Mouse (Mus musculus) 3134 (cell line): ENCODE data around the gene Hps4.

ENCODE experiments used
- DNase-seq: peaks from one replicate; pipeline ENCODE4 v3.0.0-alpha.2; 2011; ENCODE audit warnings: low spot score; ENCODE audit not compliant: insufficient read length; ENCODE audit errors: extremely low read depth

Gene Hps4

DNA sequence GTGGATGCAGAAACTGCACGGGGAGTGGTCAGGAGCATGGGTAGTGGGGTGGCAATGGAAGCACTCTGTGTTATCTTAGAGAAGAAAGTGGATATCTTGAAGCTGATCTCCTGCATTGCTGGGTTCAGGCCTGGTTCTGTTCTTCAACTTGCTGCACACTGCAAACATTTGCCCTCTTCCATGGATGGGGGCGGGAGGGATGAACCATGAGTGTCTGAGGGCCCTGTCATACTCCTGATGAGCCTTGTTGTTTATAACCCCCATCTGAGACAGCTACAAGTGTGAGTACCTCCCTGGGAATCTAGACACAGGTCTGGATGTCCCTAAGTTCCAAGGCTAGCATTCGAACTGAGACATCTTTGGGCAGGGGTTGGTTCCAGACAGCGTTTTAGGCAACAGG, 21.5 kb upstream of the Hps4 start:
- DNase-seq, result no peak

DNA sequence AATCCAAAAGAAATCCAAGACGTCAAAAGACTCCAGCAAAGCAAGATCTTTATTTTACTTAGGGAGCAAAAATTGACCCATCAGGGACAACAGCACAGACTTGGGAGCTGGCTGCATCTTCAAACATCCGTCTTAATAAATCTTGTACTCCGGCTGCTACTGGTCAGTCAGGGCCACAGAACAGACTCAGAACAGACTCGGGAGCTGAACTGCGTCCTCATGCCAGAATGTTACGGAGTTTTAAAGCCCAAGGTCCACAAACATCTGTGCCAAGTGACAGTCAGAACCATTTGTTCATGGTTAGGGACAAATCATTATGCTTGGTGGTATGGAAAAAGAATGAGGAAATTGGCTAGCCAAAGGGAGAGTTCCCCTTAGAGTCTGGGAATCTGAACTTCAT, 19.6 kb upstream of the Hps4 start:
- no peak for DNase-seq

DNA sequence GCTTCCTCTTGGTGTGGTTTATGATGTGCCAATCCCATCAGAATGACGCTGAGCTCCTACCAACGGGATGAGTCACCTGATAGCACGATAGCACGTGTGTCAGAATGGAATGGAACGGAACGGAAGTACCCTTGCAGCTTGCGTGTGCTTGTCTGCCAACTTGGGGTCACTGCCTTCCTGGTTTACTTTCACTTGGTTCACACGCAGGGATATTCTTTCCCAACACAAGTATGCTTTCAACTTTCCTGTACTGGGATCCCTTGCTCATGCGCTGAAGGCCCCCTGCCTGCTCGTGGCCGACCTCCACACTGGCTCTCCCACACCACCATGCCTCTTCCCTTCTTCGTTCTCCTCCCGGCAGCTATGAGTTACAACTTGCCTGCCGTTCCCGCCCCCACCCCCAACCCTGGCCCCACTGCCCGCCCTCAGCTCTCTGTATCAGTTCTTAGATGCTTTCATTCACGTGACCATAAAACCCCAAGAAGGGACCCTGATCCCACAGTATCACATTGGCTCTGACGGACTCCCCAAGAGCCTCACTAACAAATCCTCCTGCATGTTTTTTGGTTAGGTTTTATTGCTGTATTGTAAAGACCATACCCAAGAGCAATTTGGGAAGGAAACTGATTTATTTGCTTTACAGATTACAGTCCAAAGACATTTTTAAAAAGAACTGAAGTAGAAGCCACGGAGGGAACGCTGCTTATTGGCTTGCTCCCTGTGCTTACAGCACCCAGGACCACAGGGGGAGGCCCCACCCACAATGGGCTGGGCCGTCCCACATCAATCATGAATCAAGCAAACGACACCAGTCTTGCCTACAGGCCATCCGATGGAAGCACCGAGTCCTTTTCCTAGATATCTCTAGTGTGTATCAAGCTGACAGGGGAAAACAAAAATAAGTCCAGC, 18.0 kb upstream of the Hps4 start:
- DNase-seq, result peak; percentile 77

DNA sequence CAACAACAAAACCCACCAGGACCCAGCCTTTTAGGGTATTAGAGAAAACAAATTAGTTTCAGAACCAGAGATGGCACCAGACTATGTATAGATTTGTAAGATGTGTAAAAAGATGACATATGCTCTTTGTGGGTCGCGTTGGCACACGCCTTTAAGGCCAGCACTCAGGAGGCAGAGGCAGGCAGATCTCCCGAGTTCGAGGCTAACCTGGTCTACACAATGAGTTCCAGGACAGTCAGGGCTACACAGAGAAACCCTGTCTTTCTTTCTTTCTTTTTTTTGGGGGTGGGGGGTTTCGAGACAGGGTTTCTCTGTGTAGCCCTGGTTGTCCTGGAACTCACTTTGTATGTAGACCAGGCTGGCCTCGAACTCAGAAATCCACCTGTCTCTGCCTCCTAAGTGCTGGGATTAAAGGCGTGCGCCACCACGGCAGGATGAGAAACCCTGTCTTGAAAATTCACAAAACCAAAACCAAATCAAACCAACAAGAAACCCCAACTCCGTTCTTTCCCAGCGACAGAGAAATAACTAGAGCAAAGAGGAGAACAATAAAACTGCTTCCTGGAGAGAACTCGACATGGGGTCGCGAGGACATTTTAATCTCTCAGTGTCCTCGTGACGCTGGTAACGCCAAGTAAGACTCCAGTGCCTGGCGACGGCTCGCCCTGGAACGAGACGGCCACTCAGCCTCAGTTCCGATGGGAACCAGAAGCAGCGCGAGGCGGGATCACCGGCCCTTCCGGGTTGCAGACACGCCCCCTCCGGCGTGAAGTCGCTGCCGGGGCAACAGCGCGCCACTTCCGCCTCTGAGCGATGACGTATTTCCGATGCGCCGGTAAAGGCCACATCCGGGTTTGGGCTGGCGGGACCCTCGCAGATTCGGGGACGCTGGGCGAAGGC, 17.1 kb upstream of the Hps4 start, which contains the start of gene Tfip11:
Tfip11 (plus strand) TSS at position 813 of the 900 bp plus-strand sequence.
- DNase-seq, result peak; percentile 92

DNA sequence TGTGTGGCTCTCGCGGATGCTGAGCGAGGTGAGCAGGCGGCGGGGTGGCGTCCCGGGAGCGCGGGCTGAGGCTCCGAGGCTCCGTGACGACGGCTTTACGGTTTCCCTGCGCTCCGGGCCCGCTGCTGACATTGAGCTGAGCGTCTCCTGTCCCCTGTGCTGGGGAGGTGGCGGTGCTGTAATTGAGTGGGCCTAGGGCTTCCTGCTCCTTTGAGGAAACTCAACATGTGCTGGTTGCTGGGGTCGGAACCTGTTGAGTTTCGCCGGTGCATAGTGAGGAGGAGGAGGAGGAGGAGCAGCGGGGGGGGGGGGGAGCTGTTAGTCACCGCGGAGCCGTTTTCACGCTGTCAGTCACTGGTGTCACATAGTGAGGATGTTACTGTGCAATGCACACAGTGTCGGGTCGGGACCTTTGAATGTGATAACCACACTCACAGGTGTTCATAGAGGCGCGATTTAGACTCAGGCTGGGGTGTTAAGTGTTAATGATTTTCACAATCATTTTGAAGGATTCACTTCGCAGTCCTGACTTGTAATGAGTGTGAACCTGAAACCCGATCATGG, 16.4 kb upstream of the Hps4 start:
- no peak for DNase-seq

DNA sequence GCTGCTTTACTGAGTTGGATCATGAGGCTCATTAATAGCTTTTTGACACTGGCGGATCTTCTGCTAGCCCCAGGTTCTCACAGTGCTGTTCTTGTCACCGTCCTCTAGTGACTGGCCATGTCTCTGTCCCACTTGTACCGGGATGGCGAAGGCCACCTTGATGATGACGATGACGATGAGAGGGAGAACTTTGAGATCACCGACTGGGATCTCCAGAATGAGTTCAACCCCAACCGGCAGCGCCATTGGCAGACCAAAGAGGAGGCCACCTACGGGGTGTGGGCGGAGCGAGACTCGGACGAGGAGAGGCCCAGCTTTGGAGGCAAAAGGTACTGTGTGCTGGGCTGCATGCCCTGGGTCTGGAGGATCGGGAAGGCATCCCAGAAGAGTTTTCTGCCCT, 15.0 kb upstream of the Hps4 start:
- no peak for DNase-seq

DNA sequence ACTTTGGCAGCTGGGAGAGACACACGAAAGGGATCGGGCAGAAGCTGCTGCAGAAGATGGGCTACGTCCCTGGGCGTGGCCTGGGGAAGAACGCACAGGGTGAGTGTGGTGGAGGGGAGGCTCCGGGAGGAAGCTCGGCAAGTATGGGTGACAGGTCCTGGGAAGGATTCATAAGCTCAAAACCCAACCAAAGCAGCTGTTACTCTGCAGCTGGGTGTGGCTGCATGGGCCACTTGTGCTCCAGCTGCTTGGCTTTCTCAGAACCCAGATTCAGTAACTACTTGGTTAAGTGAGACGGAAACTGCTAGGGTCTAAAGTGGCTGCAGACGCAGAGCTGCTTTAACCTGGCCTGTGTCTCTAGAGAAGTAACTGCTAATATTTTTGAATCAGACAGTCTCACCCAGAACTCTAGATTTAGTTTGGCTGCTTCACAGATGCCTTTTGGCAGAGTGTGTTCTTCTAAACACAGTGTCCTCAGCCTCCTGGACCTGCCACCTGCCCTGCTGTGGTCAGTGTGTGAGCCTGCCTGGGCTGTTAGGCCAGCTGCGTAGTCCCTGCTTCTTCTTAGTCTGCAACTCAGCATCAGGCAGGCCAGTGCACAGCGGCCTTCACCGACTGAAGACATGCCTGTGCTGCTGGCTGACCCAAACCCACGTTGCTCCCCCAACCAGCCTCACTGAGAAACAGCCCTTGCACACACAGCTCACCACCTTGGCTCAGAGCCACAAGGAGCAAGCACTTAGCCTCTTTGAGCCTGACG, 12.9 kb upstream of the Hps4 start:
- no peak for DNase-seq

DNA sequence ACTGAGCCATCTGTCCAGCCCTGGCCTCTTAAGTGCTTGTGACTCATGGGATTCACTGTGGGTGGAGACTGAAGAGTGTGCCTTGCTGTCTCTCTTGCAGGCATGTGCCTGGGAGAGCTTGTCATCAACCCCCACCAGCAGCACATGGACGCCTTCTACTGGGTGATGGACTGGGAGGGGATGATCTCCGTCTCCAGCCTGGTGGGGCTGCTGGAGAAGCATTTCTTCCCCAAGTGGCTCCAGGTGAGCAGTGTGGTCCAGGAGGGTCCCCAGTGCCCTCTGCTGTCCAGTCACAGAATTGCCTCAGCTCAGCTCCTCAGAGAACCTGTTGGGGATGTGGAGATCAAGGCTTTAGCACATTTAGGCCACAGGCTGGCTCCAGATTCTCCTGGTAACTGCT, 7.4 kb upstream of the Hps4 start:
- peak; percentile 67 for DNase-seq

DNA sequence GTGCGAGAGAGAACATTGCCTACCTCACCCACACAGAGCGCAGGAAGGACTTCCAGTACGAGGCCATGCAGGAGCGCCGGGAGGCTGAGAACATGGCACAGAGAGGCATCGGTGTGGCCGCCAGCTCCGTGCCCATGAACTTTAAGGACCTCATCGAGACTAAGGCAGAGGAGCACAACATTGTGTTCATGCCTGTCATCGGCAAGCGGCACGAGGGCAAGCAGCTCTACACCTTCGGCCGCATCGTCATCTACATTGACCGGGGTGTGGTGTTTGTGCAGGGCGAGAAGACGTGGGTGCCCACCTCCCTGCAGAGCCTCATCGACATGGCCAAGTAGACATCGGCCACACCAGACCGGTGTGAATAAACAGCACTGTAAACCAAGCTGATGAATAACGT, 5.9 kb upstream of the Hps4 start:
- DNase-seq, result no peak

DNA sequence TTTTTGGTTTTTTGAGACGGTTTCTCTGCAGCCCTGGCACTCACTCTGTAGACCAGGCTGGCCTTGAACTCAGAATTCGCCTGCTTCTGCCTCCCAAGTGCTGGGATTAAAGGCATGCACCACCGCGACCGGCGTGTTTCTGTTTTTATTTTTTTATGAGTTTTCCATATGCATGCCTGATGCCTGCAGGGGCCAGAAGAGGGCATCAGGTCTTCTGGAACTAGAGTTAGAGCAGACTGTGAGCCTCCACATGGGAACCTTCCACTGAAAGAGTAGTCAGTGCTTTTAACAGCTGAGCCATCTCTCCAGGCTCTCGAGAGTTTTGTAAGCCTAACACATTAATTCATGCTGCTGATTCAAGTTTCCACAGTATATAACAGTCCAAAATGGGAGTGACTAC, 3.7 kb upstream of the Hps4 start:
- DNase-seq, result no peak

DNA sequence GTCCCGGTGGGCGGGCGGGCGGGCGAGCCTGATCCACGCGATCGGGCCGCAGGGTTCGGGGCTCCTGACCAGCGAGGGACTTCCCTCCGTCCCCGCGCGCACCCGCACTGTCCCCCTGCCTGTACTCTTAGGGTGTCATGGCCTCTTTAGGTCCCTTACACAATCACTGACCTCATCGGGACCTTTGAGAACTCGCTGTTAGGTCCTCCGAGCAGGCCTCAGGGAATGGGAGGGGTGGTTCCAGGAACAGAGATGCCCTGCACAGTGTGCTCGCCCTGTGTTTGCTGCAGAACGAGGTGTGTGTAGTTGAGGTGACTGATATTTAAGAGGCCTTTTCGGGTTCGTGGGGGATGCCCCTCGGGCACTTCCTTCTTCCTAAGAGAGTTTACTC, 317 bp downstream of the Hps4 start:
- DNase-seq, result peak; percentile 43

DNA sequence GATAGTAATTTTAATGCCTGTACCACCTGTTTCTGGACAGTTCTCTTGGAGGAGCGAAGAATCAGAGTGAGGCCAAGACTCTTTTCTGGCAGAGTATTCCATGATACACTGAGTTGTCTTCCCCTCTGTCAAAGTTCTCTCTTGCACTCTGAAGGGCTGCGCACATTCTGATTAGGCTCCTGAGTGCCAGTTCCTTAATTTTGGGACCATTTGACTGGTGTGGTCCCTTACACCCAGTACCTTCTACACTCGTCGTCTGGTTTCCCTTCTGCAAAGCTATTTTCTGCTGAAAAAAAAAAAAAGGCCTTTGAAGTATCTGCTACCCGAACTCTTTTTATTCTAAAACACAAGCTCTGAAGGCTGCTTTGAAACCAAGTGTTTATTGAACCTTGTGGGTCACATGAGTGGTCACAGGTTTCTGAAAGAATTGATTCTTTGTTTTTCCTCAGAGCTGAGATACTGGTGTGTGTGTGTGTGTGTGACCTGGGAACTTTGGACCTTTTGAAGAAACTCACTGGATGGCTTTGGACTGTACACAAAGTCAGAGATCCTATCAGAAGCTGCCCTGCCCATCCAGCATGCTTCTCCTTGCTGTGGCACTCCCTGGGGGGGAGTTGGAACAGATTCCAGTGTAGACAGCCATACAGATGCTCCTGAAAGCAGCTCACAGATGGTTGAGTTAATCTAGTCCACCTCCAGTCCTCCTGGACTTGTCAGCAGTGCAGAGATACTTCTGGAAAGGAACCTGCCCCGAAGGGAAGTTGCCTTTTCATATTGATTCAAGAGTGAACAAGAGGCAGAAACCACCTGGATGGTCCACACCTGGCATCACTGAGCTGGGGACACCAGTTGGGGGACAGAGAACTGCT, 1.4 kb downstream of the Hps4 start:
- DNase-seq, result no peak

DNA sequence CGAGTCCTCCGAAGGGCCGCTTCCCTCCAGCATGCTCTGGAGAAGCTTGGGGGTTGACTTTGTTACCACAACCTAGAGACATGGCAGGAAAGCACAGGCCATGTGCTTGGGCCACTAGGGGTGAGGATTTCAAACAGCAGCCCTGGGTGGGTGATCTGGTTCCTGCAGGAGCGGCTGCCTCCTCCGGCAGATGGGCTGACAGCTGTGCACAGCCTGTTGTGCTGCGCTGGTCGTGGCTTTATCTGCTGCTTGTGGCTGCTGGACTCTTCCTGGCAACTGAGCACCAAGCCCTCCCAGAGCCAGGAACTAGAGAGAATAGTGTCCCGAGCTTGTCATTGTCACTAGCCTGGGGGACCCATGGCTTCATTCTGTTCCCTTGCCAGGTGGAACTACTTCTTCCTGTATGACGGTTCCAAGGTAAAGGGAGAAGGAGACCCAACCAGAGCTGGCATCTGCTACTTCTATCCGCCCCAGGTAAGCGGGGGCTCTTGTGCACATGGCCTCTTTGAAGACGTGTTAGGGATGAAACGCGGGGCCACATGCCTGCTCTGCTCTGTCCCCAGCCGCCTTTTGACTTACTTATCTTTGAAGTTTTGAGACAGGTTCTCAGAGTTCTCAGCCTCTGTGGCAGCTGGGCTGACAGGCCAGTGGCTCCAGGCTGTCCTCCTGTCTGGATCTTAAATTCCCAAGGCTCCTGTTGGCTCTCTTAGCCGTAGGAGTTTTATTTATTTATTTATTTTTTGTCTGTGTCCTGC, 3.5 kb downstream of the Hps4 start:
- DNase-seq, result no peak

DNA sequence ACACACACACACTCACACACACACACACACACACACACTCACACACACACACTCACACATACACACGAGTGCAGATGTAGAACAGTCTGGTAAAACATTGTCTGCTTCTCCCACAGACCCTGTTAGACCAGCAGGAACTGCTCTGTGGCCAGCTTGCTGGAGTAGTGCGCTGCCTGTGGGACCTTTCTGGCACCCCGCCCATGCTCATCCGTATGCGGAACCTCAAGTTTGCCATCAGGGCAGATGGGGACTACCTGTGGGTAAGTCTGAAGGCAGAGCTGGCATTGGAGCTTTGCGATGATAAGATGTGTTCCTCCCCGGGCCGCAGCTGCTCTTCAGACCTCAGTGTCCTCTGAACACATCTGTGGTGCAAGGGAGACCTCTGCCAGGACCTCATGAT, 6.3 kb downstream of the Hps4 start:
- DNase-seq, result no peak

DNA sequence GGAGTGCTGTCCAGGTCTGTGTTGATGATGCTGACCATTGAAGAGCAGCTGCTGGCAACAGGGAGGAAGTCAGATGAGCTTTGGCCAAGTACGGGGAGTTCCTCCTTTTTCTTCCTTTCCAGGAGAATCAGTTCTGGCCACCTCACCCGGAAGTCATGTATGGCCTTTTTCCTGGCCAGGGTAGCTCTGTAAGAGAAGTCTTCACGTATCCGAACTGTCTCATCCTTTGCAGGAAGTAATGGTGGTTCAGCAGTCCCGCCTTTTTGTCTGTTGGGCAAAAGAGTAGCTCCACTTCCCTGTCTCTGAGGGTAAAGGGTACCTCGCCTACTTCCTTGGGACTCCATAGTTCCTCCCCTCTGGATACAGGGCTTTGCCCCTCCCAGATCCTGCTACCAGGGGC, 12.6 kb downstream of the Hps4 start:
- no peak for DNase-seq

DNA sequence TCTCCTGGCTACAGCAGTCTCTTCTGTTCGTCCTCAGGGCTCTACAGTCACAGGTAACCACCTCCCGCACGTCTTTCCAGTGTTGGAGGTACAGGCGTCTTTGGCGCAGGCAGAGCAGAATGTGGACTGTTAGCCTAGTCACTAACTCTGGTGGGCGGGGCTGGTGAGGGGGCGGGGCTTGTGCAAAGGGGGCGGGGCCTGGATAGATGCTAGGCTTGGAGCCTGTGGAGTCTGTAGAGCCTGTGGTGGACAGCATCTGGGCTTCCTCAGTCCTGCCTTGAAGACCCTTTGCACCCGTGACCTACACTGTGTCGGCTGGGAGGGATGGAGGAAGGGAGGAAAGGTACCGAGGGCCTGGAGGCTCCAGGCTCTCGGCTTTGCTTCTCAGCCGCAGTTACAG, 13.0 kb downstream of the Hps4 start, which contains the start of gene Gm6583:
Gm6583 (minus strand) TSS at position 124 of the 400 bp plus-strand sequence.
- DNase-seq, result no peak

DNA sequence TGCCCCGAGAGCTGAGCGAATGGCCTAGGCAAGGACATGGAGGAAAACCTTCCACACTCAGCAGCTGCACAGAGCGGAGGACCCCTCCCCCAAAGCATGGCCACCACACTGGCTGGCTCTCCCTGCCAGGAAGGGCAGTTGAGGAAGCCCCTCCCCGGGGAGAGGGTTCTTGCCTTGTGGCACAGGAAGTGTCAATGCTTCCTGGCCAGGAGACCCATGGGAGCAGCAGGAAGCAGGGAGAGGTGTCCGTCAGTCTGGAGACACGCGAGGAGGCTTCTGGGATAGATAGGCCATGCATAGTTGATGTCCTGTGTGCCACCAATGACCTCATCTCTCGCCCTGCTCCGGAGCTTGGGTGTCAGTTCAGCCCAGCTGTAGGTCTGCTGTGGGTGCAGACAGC, 13.4 kb downstream of the Hps4 start:
- DNase-seq, result no peak

DNA sequence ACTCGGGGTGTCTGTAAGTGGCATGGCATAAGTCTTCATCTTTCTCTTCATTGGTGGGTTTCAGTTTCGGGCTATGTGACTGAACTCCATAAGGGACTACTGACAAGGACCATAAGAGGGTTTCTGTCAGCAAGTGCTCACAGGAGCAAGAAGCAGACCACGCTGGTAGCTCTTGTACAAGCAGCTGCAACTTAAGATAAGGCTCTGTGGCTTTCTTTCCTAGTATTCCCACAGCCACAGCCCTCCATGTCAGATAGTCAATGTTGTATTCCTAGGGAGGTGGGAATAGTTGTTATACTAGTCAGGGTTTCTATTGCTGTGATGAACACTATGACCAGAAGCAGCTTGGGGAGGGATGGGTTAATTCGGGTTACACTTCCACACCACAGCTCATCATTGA, 16.6 kb downstream of the Hps4 start:
- DNase-seq, result no peak

DNA sequence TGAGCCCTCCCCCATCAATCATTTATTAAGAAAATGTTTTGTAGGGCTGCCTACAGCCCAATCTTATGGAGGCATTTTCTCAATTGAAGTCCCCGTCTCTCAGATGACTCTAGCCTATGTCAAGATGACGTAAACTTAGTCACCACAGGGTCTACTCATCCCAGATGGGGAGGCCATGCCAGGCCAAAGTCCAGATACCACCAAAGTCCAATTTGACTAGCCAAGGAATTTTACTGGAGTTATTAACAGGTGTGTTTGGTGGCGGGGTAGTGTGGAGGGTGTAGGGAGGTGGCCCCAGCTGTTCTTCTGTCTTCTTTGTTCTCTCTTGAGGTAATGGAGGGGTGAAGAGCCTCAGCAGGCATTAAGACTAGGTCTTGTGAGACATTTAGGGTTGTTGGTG, 17.2 kb downstream of the Hps4 start:
- no peak for DNase-seq
